Mouse (Mus musculus) liver, embryonic 16.5 days (tissue): Measurements from ENCODE around the gene Myo3b. TPM values are rescaled to one million over a fixed set of nuclear protein-coding genes. Genes with fewer than 3 reads are reported as not detected.

ENCODE experiments used
- ATAC-seq: fragments of 200-750 bp; cut with Nextera tagmentation; 2 replicates; pipeline ENCODE4 v1.8.0; 2017; ENCODE audit warnings: low read depth, mild to moderate bottlenecking, moderate number of reproducible peaks, moderate library complexity
- H3K27ac ChIP-seq: fragments of 300-500 bp; sonication (generic); 2 replicates; pipeline ENCODE4 v1.5.1; 2014; ENCODE audit warnings: mild to moderate bottlenecking, low read length
- H3K27me3 ChIP-seq: fragments of 300-500 bp; sonication (generic); 2 replicates; pipeline ENCODE4 v1.6.1; 2014; ENCODE audit warnings: low read depth, low read length, mixed read lengths; ENCODE audit not compliant: control insufficient read depth, insufficient read depth
- H3K36me3 ChIP-seq: fragments of 300-500 bp; sonication (generic); 2 replicates; pipeline ENCODE4 v1.6.1; 2014; ENCODE audit warnings: mild to moderate bottlenecking; ENCODE audit not compliant: control insufficient read depth, insufficient read depth
- H3K4me1 ChIP-seq: fragments of 300-500 bp; sonication (generic); 2 replicates; pipeline ENCODE4 v1.6.1; 2014; ENCODE audit warnings: low read depth, low read length, mixed read lengths; ENCODE audit not compliant: control insufficient read depth
- H3K4me2 ChIP-seq: fragments of 300-500 bp; sonication (generic); 2 replicates; pipeline ENCODE4 v1.6.1; 2014; ENCODE audit warnings: low read depth, low read length, mixed read lengths
- H3K4me3 ChIP-seq: fragments of 300-500 bp; sonication (generic); 2 replicates; pipeline ENCODE4 v1.5.1; 2014; ENCODE audit warnings: low read depth, mild to moderate bottlenecking, low read length
- H3K9ac ChIP-seq: fragments of 300-500 bp; sonication (generic); 2 replicates; pipeline ENCODE4 v1.6.1; 2014; ENCODE audit warnings: low read depth, low read length
- H3K9me3 ChIP-seq: fragments of 300-500 bp; sonication (generic); replicated peaks from 2 replicates; pipeline ENCODE4 v1.6.1; 2016; ENCODE audit warnings: low read length; ENCODE audit not compliant: control insufficient read depth
- WGBS: fragments of 180-500 bp; shearing (Covaris S2); extraction: QIAGEN DNeasy Blood & Tissue Kit; methylation state at CpG from one replicate; pipeline ENCODE4 v1.1.7; 2014; ENCODE audit not compliant: insufficient replicate concordance; 5-methylcytosine and 5-hydroxymethylcytosine counted together
- polyA plus RNA-seq: library from polyadenylated mRNA; unstranded; fragments of >200 nt; fragmentation: Nextera tagmentation; extraction: Ambion mirVana; gene quantifications from 2 replicates; pipeline ENCODE4 v1.2.1, GENCODE M21; 2015

The Myo3b gene
- polyA plus RNA-seq, 1 experiment from 2014 or later = not detected

DNA sequence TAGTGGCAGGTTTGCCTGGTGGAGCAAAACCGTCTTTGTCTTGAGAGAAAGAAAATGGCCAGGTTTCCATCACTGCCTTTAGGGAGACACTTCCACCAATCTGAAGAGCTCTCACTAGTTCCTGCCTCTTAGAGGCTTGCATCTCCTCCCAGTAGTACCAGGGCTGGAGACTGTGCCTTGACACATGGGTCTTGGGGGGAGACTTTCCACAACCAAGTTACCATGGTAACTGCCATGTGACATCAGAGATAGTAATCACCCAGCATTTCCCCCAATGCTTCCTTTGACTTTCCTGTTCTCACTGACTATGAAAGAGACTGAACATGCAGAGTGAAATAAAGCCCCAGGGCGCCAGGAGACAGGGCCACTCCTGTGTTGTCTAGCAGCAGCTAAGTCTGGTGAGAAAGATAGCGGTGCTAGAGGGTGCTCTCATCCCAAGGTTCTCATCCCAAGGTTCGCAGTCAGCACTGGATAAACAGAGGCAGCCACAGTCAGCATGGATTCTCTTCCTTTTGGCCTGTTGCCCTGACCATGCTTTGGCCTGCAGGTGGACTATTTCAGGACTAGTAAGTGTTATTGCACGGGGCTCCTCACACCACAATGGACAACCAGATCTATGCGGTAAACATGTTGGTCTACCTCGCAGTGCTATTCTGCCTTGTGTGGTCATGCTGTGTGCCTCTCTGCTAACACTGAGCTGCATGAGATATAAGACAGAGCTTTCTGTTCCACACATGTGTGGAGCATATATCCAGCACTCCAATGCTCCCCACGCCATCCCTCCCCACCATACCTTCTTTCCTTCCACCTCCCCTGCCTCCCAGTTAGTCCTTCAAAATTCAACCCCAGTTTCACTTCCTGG lies 223.0 kb downstream of the Myo3b start:
- H3K27me3 ChIP-seq = no peaks in the 10 kb centered on the region
- no peaks in the 10 kb centered on the region for H3K4me1 ChIP-seq
- H3K36me3 ChIP-seq = no peaks in the 10 kb centered on the region
- H3K4me3 ChIP-seq = no peak overlapping the region
- H3K4me2 ChIP-seq = no peak overlapping the region
- H3K27ac ChIP-seq = no peak overlapping the region
- ATAC-seq = no peak
- 34% methylated on average over 8 of the region's 8 CpGs for WGBS
- no peak overlapping the region for H3K9ac ChIP-seq
- H3K9me3 ChIP-seq = no peaks in the 10 kb centered on the region

DNA sequence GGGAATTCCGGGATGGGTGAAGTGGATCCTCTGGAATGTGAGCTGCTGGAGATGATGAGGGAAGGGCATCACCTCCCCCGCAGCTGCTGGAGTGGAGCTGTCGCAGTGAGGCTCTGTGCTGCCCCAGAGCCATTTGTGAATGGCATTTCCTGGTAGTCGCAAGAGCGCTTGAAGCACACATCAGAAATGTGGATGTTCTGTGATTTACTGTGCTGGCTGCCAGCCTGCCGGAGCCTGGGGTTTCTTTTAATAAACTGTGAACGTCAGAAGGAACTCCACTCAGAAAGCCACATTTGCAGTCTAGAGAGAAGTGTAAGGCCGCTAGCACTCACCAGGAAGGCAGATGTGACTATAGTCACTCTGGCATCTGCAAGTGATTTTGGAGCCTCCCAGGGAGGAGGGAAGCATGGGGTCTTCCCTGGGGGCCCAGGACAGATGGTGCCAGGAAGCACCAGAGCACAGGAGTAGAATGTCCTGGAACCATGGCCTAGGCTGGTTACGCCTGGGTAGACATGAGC lies 223.7 kb downstream of the Myo3b start:
- WGBS = 21% methylated on average over 9 of the region's 9 CpGs
- Histone ChIP-seq H3K4me3 (no peak overlapping the region), H3K36me3 (no peaks in the 10 kb centered on the region), H3K27me3 (no peaks in the 10 kb centered on the region), H3K4me2 (no peak overlapping the region), H3K27ac (no peak overlapping the region), H3K9ac (no peak overlapping the region), H3K4me1 (no peaks in the 10 kb centered on the region), H3K9me3 (no peaks in the 10 kb centered on the region)
- ATAC-seq = no peak

DNA sequence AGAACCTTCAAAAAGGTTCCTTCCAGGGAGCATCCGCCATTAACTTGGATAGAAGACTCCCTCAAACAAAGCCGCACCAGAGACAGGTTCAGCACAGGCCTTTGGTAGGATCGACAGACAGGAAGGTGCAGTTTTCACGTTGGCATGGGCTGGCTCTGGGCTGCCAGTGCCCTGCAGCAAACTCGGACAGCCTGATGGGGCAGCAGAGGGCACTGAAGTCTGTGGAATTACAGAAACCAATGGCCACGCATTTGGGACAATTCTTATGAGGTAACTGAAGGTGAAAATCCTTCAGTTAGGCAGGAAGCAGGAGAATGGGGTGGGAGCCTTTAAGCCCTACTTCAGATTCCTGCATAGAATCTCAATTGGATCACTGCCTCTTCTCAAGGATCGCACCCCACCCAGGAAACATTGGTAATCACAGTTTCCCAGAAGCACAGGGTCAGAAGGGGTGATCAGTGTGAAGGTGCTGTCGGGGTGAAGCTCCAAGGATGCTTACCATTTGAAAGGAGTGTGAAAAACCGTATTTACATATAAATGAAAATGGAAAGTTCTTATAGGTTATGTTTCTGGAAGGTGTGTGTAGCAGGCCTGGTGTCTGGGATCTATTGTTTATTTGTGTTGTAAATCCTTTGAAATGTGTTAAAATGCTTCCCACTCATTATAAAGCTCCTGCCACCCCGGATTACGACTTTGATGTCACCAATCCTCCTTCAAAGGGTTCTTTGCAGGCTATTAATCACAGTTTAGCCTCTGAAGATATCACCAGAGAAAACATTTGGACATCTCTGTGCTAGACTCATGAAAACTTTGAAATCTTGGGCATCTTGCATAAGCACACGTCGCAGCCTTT lies 239.7 kb downstream of the Myo3b start:
- no peak overlapping the region for H3K27ac ChIP-seq

DNA sequence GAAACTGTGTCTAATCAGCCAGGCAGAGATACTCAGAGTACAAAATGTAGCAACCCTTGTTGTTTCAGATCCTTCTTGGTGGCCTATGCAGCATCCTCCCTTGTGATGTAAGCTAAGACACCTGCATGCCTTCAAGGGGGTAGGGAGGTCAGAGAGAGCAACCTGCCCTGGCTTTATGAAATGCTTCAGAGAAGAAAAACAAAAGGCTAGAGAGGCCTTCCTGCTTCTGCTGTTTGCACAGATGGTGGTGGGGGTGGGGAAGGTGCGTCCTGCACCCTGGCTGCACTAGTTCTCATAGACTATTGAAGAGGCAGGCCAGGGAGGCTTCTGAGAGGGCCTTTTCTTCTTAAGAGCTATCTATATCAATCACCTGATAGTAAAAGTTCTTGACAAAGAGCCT lies 245.2 kb downstream of the Myo3b start:
- 47% methylated on average over 1 of the region's 1 CpGs for WGBS
- no peaks in the 10 kb centered on the region for H3K27me3 ChIP-seq
- no peaks in the 10 kb centered on the region for H3K36me3 ChIP-seq
- no peak for ATAC-seq
- no peak overlapping the region for H3K4me2 ChIP-seq
- H3K4me1 ChIP-seq = no peaks in the 10 kb centered on the region
- no peak overlapping the region for H3K4me3 ChIP-seq
- no peak overlapping the region for H3K9ac ChIP-seq
- H3K27ac ChIP-seq = no peak overlapping the region
- H3K9me3 ChIP-seq = no peaks in the 10 kb centered on the region

More for the DNA sequence above, 239.7 kb downstream of the Myo3b start:
- no peak overlapping the region for H3K9ac ChIP-seq
- H3K27me3 ChIP-seq = no peaks in the 10 kb centered on the region
- no peaks in the 10 kb centered on the region for H3K36me3 ChIP-seq
- no peak for ATAC-seq
- H3K4me2 ChIP-seq = no peak overlapping the region
- H3K4me3 ChIP-seq = no peak overlapping the region
- no peaks in the 10 kb centered on the region for H3K4me1 ChIP-seq
- H3K9me3 ChIP-seq = no peaks in the 10 kb centered on the region
- WGBS = 20% methylated on average over 13 of the region's 13 CpGs

DNA sequence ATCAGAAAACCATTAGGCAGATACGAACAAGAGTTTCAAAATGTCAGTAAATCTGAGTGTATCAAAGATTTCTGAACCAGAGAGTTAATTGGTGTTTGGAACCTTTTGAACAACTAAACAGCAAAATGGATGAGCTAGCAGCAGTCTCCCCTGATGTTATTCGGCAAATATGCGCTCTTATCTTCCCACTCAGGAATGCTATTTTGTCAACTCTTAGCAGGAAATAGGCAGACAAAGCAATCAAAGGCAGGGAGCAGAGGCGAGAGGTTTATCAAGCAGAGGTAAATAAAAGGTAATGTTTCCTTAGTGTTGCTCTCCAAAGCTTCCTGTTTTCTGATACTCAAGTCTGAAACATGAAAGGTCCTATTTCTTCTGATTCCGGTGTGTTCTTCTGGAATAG lies 252.1 kb downstream of the Myo3b start:
- WGBS = 17% methylated on average over 5 of the region's 5 CpGs
- Histone ChIP-seq H3K9me3 (no peaks in the 10 kb centered on the region), H3K9ac (no peak overlapping the region), H3K27ac (no peak overlapping the region), H3K4me2 (no peak overlapping the region), H3K4me3 (no peak overlapping the region), H3K4me1 (no peaks in the 10 kb centered on the region), H3K27me3 (no peaks in the 10 kb centered on the region), H3K36me3 (no peaks in the 10 kb centered on the region)
- no peak for ATAC-seq

DNA sequence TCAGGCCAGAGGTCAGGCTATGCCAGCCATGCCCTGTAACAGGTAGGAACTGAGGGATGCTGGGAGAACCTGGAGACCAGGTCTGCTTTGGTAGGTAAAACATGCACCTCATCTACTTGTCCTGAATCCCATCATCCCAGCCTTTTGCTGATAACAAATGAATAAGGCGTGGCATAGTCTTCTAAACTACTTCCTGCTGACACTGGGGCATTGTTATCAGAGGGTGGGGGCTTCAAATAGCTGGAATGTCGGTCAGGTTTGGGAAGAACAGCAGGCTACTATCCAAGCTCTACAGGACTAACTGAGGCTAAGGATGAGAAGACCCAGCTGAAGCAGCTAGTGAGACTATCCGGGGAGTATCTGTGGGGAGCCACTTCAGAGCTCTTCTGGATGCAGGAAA lies 253.8 kb downstream of the Myo3b start:
- no peak overlapping the region for H3K27ac ChIP-seq
- no peak for ATAC-seq
- H3K4me3 ChIP-seq = no peak overlapping the region
- WGBS = 36% methylated on average over 3 of the region's 3 CpGs
- no peak overlapping the region for H3K9ac ChIP-seq
- no peaks in the 10 kb centered on the region for H3K27me3 ChIP-seq
- no peaks in the 10 kb centered on the region for H3K4me1 ChIP-seq
- H3K9me3 ChIP-seq = no peaks in the 10 kb centered on the region
- no peak overlapping the region for H3K4me2 ChIP-seq
- H3K36me3 ChIP-seq = no peaks in the 10 kb centered on the region

DNA sequence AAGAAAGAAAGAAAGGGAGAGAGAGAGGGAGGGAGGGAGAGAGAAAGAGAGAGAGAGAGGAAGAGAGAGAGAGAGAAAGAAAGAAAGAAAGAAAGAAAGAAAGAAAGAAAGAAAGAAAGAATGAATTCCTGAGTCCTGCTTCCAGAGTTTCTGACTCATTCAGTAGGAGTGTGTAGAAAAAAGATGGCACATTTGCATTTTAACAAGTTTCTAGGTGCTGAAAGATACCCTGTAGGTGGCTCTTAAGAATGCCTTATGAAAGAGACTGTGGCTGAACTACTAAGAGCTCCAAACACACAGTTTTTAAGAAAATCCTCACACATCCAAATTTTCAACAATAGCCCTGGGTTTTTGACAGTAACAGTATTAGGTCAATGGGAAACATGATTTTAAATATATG lies 264.0 kb downstream of the Myo3b start:
- Histone ChIP-seq H3K27me3 (no peaks in the 10 kb centered on the region), H3K9me3 (no peaks in the 10 kb centered on the region), H3K36me3 (no peaks in the 10 kb centered on the region), H3K4me1 (no peaks in the 10 kb centered on the region), H3K4me3 (no peak overlapping the region), H3K4me2 (no peak overlapping the region), H3K27ac (no peak overlapping the region), H3K9ac (no peak overlapping the region)
- no peak for ATAC-seq

DNA sequence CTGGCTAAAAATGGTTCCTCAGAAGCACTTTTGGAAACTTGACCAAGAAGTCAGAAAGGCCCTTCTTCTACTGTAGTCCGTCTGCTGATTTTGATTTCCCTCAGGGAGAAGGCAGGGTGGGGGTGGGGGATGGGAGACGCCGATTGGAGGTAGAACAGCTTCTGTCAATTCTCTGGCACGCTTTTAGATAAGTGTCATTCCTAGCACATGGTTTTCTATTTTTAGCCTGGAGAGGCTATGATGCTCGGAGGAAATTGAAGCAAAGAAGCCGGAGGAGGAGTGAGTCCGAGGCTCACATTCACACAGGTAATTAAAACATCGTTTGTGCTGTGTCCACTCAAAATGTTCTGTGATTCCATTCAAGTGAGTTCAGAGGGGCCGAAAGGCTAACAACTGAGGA lies 276.2 kb downstream of the Myo3b start:
- Histone ChIP-seq H3K4me3 (no peak overlapping the region), H3K9me3 (no peaks in the 10 kb centered on the region), H3K9ac (no peak overlapping the region), H3K4me2 (no peak overlapping the region), H3K27me3 (no peaks in the 10 kb centered on the region), H3K4me1 (no peaks in the 10 kb centered on the region), H3K27ac (no peak overlapping the region), H3K36me3 (no peaks in the 10 kb centered on the region)
- WGBS = 43% methylated on average over 9 of the region's 9 CpGs
- ATAC-seq = no peak

DNA sequence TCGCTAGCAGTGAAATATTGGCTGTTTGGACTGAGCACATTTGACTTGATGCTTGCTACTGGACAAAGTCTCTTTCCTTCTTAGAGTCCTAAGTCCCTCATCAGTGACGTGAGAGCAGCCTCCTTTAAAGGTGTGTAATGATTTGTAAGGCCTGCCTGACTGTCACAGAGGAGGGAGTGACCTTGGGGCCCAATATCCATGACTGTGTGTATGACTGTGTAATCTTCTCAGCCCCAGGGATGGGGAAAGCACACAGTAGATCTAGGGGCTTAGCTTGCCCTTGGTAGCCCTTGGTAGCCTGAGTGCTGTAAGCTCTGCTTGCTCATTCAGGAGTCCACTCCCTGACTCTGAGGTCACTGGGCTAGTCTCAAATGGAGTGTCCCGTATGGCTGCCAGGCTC lies 276.8 kb downstream of the Myo3b start:
- 49% methylated on average over 3 of the region's 3 CpGs for WGBS
- no peaks in the 10 kb centered on the region for H3K27me3 ChIP-seq
- H3K4me2 ChIP-seq = no peak overlapping the region
- H3K4me1 ChIP-seq = no peaks in the 10 kb centered on the region
- no peaks in the 10 kb centered on the region for H3K9me3 ChIP-seq
- no peak overlapping the region for H3K9ac ChIP-seq
- ATAC-seq = no peak
- H3K4me3 ChIP-seq = no peak overlapping the region
- H3K27ac ChIP-seq = no peak overlapping the region
- no peaks in the 10 kb centered on the region for H3K36me3 ChIP-seq
